Mouse (Mus musculus) monocyte, adult 2 months (primary cell): ENCODE results near the gene Smox.

Source experiments
- DNase-seq, 2 experiments: peaks; one replicate each; pipeline ENCODE4 v3.0.0; 2022; ENCODE audit warnings: low spot score in 2 of 2, low read depth in 1 of 2

Gene Smox

DNA sequence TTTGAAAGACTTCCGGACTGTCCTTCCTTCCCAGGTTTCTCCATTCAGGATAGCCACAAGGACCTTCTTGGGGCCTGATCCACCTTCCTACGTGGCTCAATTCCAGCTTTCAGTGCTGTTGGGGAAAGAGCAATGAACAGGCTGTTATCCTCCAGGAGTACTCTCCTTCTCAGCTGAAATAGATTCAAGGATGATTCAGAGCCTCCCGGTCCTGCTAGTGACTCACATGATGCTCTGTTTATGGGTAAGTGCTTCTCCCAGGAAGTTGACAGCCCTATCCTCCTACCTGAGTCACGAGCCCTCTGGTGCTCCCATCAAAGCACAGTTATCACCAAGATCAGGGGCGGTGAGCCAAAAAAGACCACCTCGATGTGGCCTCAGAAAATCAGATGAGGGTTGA lies 7.1 kb upstream of the Smox start:
- no peak for DNase-seq

DNA sequence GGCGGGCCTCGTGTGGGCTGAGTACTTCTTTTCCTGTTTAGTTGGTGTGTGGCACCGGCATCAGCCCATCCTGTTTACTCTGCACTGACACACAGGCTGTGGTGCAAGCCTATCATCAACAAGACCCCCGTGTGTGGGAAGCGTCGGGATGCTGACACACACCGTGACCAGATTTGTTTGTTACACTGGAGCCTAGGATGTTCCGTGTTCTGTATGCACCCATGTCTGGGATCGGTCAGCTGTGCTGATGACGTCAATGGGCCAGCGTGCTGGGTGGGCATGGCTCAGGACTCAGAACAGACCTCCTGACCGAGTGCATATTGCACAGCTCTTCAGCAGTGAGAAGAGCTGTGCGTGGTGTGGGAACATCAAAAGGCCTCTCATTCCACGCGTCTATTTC lies 6.2 kb upstream of the Smox start:
- no peak for DNase-seq

DNA sequence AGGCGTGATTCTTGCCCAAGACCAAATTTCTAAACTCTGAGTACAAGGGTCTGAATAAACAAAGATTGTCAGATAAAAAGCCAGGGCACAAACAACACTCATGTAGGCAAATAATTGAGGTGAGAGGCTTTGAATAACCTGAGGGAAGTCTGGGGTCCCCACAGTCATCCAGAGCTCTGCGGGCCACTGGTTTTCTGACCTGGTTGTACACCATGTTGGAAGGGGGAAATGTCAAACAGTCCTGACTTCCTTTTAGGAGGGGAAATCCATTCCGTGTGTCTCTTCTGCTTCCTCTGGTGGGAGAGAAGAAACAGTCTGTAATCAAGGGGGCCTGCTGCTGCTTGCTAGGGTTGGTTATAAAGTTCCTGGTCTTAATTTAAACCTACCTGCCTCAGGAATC lies 5.2 kb upstream of the Smox start:
- no peak for DNase-seq

DNA sequence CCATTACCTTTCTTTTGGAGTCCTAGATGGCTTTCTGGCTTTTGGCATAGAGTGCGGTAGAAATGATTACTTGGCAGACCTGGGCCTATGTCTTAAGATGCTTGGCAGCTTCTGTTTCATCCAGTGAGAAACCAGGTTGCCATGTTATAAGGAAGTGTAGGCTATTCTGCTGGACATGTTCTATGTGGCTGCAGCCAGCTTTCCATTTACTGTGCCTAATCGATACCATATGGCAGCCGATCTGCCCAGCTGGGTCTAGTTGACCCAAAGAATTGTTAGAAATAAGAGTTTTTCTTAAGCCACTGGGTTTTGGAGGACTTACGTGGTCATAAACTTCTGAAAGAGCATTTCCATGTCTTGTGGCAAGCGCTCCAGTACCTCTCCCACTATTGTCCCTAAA lies 4.0 kb upstream of the Smox start:
- DNase-seq = no peak

DNA sequence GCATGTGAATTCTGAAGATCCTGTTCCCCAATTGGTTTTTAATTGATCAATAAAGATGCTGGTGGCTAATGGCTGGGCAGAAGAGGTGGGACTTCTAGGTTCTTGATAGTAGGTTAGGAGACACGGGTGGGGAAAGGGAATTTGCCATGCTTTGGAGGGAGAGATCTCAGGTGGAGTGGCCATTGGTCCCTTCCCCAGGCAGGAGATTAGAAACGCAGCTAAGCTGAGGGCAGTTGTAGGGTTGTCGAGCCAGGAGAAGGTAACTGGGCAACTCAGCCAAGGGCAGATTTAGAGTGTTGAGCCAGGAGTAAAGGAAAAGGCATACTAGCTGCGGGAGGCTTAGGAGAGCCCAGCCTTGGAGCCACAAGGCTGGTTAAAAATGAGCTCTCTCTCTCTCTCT lies 3.0 kb upstream of the Smox start:
- no peak for DNase-seq

DNA sequence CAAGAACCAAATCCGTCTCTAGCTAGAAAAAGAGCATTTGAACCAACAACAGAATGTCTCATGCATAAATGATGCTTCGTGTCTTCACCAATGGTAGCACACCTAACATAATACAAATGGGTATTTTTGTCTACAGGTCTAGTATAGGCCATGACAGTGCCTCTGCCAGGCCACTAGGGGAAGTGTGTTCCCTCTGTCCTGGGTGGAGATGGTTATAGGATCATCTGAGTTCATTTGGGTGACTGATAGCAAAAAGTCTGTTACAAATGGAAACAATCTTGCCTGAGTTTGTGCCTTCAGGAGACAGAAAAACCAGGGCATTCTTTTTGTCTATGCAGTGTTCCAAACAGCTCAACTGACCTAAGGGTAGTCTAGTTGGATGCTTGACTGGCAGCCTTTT lies 2.4 kb upstream of the Smox start:
- no peak for DNase-seq

DNA sequence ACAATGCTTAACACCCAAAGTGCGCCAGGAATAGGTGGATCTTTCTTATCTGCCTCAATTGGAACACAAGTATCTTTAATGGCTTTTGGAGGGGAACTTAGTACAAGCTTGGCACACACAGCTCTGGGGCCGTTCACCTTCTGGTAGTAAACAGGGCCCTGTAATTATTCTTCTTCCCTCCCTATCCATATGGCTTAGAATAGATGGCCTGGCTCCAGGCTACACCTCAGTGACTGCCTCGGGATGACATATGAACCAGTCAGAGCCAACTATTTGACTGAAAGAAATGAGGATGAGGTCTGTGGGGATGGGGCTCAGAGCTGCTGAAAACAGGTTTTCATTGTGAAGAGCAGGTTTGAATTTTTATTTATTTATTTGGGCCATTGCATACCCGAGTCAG lies 1.7 kb upstream of the Smox start:
- DNase-seq = no peak

DNA sequence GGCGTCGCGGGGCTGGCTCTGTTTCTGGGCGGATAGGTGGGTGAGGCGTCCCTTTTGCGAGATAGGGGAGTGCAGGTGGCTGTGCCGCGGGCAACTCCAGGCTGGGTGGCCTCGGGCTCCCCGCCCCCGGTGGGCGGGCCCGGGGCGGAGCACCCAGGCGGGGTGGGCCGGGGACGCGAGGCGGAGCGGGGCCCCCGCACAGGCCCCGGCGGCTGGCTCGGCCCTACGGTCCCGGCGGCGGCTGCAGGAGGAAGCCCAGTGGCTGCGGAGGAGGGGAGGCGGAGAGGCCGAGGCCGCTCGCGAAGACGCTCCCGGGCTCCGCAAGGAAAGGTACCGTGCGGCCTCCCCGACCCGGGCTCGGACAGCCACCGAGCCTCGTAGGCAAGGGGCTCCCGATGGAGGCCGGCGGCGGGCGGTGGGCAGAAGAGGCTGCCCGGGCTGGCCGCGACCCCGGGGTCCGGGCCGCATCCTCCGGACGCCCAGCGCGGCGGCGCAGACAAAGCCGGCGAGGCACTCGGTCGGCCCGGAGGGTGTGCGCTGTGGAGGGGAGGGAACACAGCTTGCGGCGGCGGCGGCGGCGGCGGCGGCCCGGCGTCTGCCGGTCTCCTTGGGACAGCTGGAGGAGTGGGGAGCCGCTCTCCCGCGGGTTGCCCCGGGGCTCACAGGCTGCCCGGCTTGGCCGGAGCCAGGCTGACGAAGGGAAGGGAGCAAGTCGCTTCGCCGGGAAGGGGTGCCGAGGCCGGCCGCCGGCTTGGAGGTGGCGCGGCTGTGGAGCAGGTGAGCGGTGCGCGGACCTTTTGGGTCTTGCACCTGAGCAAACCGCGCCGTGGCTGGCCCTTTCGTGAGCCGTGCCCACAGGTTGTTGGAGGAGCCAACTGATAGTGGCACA lies 655 bp downstream of the Smox start:
- DNase-seq = peak in 1 of 2 experiments; percentile 41

DNA sequence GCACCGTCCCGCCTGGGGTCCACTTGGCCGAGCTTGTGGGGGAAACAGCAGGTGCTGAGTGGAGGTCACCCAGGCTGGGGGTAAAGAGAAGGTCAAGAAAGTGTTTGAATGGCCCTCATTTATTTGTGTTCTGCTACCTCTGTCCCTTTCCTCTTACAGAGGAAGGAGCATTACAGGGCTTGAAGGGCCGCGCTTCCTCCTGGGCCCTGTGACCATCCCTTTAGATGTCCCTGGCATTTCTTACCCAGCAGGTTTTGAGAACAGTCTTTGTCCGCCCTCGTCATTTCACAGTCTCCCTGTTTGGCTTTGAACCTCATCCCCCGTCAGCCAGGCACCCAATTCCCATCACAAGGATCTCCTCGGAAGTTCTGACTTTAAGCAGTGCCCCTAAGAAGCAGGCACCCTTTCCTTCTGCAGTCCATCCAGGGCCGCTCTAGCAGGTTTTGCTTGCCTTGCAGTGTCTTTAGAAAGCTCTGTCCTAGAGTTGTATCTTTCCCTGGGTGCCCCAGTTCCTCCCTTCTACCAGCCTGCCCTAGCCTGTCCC lies 1.4 kb downstream of the Smox start:
- DNase-seq = no peak

DNA sequence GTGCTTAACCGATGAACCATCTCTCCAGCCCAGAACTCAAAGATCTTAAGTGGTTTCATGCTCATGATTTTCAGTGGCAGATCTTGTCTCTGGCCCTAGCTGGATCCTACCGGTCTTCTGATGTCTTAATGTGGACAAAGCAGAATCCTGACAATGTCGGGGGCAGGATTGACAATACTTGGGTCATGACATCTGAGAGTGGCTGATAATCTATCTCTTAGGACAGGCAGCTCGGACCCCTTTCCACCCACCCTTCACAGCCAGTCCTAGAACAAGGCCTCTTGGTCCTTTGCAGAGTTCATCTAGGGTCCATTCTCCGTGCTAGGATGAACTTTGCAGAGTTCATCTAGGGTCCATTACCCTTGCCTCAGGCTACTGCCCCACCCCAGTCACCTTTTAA lies 2.1 kb downstream of the Smox start:
- DNase-seq = no peak

DNA sequence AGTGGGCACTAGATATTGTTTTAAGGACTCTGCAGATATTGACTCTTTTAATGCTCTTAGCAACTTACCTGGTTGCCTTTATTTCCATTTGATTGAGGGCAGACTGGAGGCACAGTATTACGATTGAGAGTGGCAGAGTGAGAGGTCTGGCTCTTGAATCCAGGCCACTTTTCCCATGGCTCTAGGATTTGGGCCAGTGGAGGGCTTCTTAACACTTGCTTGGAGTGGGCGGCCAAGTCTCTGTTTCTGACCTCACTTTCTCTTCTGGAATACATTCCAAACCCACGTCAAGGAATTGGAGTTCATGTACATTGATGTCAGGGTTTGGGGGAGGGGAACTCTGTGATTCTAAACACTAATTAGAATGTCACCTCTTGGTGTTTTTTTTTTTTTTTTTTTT lies 4.0 kb downstream of the Smox start:
- no peak for DNase-seq

DNA sequence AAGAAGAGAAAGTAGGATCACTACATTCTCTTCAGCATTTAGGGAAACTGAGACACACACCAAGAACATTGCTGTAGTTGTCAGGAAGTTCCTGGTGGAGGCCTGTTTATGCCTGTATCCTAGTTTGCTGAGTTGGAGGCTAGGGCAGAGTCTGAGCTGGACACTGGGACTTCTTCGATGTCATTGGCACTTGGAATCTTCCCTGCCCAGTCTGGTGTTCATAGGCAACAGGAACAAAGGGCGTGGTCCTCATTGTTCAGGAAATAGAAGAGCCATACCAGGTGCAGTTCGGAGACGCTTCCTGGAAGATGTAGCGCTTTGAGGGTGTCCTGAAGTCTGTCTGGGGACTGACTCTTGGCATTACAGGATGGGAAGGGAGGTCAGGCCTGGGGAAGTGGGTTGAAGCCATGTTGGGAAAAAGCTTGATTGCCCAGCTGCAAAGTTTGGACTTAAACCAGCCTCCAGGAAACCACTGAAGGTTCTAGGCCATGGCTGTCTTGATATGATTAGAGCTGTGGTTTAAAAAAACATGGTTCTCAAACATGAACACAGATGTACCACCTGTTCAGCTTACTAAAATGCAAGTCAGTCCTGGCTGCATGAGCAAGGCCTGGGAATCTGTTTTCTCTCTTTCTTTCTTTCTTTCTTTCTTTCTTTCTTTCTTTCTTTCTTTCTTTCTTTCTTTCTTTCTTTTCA lies 5.0 kb downstream of the Smox start:
- no peak for DNase-seq

DNA sequence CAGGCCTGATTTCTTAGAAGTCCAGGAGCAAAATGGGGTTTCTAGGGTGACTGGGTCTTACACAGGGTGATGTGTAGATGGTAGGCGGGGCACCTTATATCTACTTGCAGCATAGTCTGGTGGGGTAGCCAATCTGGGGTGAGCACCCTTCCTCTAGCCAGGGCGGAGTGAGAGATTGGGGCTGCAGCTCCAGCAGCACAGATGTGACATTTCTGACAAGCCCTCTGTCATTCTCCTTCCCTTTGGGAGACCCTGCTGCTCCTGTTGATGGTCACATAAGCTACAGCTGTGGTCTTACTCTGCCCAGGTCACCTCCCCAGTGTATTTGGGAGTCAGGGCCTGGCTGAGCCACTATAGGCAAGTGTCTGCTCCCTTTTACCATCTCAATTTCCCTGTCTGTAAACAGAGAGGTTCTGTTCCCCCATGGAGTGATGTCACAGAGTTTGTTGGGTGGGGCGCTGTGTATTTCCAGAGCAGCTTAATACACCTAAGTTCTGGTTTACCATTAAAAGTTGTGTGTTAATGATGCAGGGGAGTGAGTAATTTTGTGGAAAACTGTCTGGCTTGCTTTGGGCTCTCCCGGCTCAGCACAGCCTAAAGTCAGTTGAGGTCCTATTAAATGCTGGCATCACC lies 6.0 kb downstream of the Smox start:
- DNase-seq = no peak

DNA sequence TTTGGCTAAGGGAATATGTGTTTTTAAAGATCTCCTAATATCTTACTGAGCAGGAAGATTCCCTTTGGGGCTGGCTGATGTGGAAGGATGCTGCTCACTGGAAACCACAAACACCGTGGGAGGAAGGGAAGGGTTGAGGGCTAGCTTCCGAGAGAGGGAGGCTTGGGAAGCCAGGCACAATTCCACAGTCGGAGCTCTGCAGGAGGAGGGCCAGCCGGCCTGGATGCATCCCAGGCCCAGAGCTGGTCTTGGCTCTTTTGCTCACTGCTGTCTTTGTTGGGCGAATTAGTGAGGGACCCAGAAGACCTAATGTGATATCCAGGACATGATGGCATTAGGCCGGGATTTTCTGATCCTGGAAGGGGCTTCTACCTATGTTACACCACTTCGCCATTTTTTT lies 6.9 kb downstream of the Smox start:
- DNase-seq = no peak

DNA sequence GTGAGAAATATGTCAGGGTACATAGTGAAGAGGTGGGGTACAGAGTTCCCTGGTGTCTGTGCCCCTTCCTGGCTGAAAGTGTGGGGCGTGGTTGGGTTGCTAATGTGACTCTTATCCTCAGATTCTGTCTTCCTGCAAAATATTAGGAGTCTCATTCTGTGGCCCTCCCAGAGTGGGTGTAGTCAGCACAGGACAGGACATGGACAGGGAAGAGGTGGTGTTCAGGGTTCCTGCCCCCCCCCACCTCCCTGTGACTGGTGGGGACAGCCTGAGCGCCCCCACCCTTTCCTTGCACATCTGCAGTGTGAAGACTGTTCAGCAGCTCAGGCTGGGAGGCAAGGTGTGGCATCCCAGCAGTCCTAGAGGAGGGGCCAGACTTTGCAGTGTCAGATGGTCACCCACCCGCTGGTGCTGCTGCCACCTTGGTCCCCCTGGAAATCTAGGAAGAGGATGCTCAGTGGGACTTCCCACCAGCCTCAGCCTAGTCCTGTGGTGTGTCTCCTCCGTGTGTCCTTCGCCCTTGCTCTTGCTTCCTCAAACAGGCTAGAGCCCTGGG lies 8.1 kb downstream of the Smox start:
- DNase-seq = no peak

DNA sequence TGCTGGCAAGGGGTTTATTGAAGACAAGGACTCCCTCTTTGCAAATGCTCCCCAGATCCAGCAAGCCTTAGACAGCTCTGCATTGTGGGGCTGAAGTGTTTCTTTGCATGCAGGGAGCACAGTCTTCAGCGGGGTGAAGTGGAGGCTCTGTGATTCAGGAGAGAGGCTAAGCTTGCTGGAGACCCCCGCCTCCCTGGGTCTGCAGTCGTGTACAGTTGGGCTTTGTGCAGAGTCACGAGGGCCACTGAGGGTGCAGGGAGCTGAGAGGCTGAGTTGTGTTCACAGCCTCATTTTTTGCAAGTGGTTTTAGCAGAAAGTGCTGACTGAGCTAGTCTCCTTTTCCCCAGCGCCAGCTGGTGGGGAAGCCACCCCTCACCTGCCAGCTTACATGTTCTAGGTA lies 10.6 kb downstream of the Smox start:
- DNase-seq = no peak

DNA sequence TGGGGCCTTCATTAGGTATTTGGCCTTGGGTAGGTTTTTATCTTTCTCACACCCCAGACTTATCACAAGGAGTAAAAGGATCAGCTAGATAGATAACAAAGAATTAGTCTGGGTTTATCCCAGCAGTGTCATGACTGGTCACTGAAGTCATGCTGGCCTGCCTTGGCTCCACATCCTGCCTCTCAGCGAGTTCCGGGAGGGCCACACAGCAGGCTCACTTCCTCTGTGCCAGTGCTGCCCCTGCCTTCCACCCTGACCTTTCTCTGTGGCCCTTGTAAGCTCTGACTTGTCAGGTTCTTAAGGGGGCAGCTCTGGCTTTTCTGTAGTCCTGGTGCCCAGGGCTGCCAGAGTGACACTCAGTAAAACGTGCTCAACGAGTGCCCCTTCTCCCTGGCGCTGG lies 11.3 kb downstream of the Smox start:
- no peak for DNase-seq

DNA sequence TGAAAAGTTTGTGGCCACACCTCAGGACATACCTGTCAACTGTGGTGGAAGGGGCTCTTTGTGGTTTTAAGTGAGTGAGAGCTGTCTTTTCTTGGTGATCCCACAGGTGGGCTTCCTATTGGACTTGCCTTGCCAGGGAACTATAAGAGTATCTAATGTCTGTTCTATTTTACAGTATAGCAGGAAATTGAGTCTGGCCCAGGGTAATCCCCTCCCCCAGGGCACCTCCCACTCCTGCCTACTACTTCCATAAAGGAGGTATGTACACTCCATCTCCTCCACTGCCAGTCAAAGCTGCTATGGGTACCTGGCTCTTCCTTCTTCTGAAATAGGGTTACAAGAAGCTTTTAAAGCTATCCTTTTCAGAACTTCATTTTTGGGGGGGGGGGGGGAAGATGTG lies 14.1 kb downstream of the Smox start:
- DNase-seq = no peak

DNA sequence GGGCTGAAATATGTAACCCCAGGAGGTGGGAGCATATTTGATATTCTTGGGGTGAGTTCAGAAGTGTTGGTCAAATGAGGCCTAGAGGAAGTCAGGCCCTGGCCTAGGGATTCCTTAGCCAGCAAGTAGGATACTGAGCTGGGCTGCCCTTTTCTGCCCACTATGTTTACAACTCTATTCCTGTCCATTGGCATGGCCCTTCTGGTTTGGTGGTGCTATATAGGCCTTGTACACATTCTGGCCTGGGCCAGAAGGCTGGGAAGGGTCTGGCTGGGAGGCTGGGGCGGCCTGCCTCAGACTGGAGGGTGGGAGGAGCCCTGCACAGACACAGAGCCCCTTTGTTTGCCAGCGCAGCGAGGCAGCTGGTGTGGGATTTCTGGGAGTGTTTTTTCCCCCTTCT lies 15.1 kb downstream of the Smox start:
- DNase-seq = no peak

DNA sequence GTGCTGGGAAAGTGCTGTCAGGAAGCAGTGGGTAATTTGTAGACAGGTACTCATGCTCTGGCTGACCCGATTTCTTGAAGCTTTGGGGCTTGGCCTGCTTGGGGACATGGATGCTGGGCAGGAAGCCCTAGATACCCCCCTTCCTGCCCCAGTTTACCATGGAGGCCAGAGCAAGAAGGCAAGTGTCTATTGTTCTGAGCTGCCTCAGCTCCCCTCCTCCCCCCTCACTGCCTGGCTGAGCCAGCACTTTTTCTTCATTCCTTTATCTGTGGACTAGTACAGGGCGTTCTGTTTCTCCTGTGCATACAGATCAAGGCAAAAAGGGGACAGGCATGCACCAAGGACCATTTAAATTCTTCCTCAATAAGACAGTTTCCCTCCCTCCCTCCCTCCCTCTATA lies 17.2 kb downstream of the Smox start:
- no peak for DNase-seq

DNA sequence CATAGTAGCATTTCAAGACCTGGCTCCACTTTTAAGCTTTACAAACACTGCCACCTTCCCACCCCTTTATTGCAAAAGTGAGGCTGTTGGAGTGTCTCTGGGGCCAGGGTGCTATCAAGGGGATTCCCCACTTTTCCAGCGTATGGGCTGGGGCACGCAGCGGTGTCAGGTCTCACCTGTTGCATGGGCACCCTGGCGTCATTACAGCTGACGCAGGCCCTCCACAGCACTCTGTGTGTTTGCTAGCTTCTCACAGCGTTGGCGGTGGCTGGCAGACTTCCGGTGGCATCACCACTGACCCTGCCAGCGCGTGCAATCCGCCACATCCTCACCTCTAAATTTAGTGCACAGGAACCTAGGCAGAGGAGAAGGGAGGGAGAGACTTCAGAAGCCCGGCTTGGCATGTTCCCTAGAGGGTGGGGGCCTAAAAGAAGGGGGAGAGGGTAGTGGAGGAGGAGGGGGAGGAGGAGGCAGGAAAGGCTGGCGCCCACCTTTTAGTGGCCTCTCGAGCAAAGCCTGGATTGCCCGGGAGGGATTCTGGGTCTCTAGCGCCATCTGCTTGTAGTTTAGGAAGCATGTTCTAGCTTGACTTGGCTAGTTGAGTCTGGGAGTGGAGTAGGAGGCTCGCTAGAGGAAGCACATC lies 18.5 kb downstream of the Smox start:
- peak; percentile 39 to 52 for DNase-seq
